Mouse (Mus musculus): ENCODE measurements around the gene Olfr170. TPM values are rescaled to one million over a fixed set of nuclear protein-coding genes. Genes with fewer than 3 reads are reported as not detected.
"Not testable (repeated sequence)": the region's sequence is repeated elsewhere in the genome, so short reads cannot be mapped to it uniquely, and the experiment has no call there.

Olfr170 gene
- polyA plus RNA-seq (2016; fragmentation: Nextera tagmentation; extraction: Ambion mirVana), result not detected in 2 replicates

- H3K36me3 ChIP-seq; ATAC-seq (ENCODE audit: low FRiP score); H3K9ac ChIP-seq; H3K4me2 ChIP-seq (replicated peaks); H3K4me1 ChIP-seq; H3K9me3 ChIP-seq (replicated peaks); H3K4me3 ChIP-seq; H3K27ac ChIP-seq; H3K27me3 ChIP-seq: not testable (repeated sequence)
- 86% methylated on average over 2 of the region's 2 CpGs for WGBS
Observed at GRCm38 (mm10) chr16:19611782-19612181, at the start of gene Olfr170. TSS of gene Olfr170 (minus strand) at chr16:19611882.

- 80% methylated on average over 1 of the region's 1 CpGs for WGBS
- no peak within 1 kb of the TSS for H3K9ac ChIP-seq
- no peak within 1 kb of the TSS for H3K4me2 ChIP-seq (replicated peaks)
- H3K36me3 ChIP-seq, result no peaks in the 10 kb centered on the region
- no peak for ATAC-seq (ENCODE audit: low FRiP score)
- no peak within 1 kb of the TSS for H3K4me3 ChIP-seq
- no peak within 1 kb of the TSS for H3K27ac ChIP-seq
- H3K4me1 ChIP-seq, result no peaks in the 10 kb centered on the region
- H3K27me3 ChIP-seq, result no peaks in the 10 kb centered on the region
- H3K9me3 ChIP-seq (replicated peaks), result peaks cover 15% of the 10 kb centered on the region
Observed at GRCm38 (mm10) chr16:19629816-19630215, 18.1 kb upstream of the Olfr170 start, which contains the start of gene Olfr171. TSS of gene Olfr171 (minus strand) at chr16:19629916.

GRCm38 (mm10) chr16:19603166-19603565 lies 8.5 kb downstream of the Olfr170 start:
- Histone ChIP-seq H3K4me1 (no peaks in the 10 kb centered on the region), H3K9me3 (replicated peaks) (no peaks in the 10 kb centered on the region), H3K9ac (no peak overlapping the region), H3K4me2 (replicated peaks) (no peak overlapping the region), H3K36me3 (no peaks in the 10 kb centered on the region), H3K4me3 (no peak overlapping the region), H3K27me3 (no peaks in the 10 kb centered on the region), H3K27ac (no peak overlapping the region)
- ATAC-seq (ENCODE audit: low FRiP score), result no peak
- WGBS, result 74% methylated on average over 2 of the region's 2 CpGs

- H3K36me3 ChIP-seq; H3K4me1 ChIP-seq; ATAC-seq (ENCODE audit: low FRiP score); H3K4me3 ChIP-seq; H3K9me3 ChIP-seq (replicated peaks); H3K9ac ChIP-seq; H3K27ac ChIP-seq; H3K4me2 ChIP-seq (replicated peaks); H3K27me3 ChIP-seq: not testable (repeated sequence)
- WGBS, result 99% methylated on average over 2 of the region's 2 CpGs
Observed at GRCm38 (mm10) chr16:19571709-19572108, 40.0 kb downstream of the Olfr170 start, which contains the start of gene Olfr169. TSS of gene Olfr169 (minus strand) at chr16:19571809.

Other genes starting within 250 kb of the Olfr170 start
- not detected in 2 replicates for gene Olfr165, start 188.7 kb downstream of the Olfr170 start, polyA plus RNA-seq (2016; fragmentation: Nextera tagmentation; extraction: Ambion mirVana)
- not detected in 2 replicates for gene Olfr166, start 128.2 kb downstream of the Olfr170 start, polyA plus RNA-seq (2016; fragmentation: Nextera tagmentation; extraction: Ambion mirVana)
- not detected in 2 replicates for gene Olfr167, start 89.6 kb downstream of the Olfr170 start, polyA plus RNA-seq (2016; fragmentation: Nextera tagmentation; extraction: Ambion mirVana)
- not detected in 2 replicates for gene Olfr168, start 76.3 kb downstream of the Olfr170 start, polyA plus RNA-seq (2016; fragmentation: Nextera tagmentation; extraction: Ambion mirVana)
- gene Olfr169, start 40.1 kb downstream of the Olfr170 start, polyA plus RNA-seq (2016; fragmentation: Nextera tagmentation; extraction: Ambion mirVana), result not detected in 2 replicates
- not detected in 2 replicates for gene Olfr171, start 18.0 kb upstream of the Olfr170 start, polyA plus RNA-seq (2016; fragmentation: Nextera tagmentation; extraction: Ambion mirVana)
- gene Lamp3, start 94.5 kb upstream of the Olfr170 start, polyA plus RNA-seq (2016; fragmentation: Nextera tagmentation; extraction: Ambion mirVana), result not detected in 2 replicates
- 48.3 and 51.1 TPM in 2 replicates for gene B3gnt5, start 148.3 kb upstream of the Olfr170 start, polyA plus RNA-seq (2016; fragmentation: Nextera tagmentation; extraction: Ambion mirVana)